Mouse (Mus musculus): Measurements from ENCODE around the gene Urm1.
"Not testable (repeated sequence)": the region's sequence is repeated elsewhere in the genome, so short reads cannot be mapped to it uniquely, and the experiment has no call there.

Urm1 gene

GRCm38 (mm10) chr2:29820025-29820817 is at the start of gene Urm1:
Gene Urm1 (plus strand): TSS chr2:29820075.
- in situ Hi-C loops (cut with MboI), result no loop called here

GRCm38 (mm10) chr2:29770162-29770561 is 49.7 kb upstream of the Urm1 start:
- in situ Hi-C loops (cut with MboI), result no loop called here

GRCm38 (mm10) chr2:29771611-29772461 is 48.0 kb upstream of the Urm1 start:
- in situ Hi-C loops (cut with MboI), result no loop called here

- in situ Hi-C loops (cut with MboI), result no loop called here
Measured at GRCm38 (mm10) chr2:29773323-29773722, 46.6 kb upstream of the Urm1 start.

GRCm38 (mm10) chr2:29781256-29781655 is 38.6 kb upstream of the Urm1 start:
- in situ Hi-C loops (cut with MboI), result not testable (repeated sequence)

GRCm38 (mm10) chr2:29784290-29784689 is 35.6 kb upstream of the Urm1 start:
- in situ Hi-C loops (cut with MboI), result no loop called here

- in situ Hi-C loops (cut with MboI), result no loop called here
Measured at GRCm38 (mm10) chr2:29787104-29787917, 32.6 kb upstream of the Urm1 start, which contains the start of gene Coq4. Gene Coq4 (plus strand): TSS chr2:29787493.

GRCm38 (mm10) chr2:29787937-29788681 is 31.8 kb upstream of the Urm1 start, which contains the start of gene Trub2:
Gene Trub2 (minus strand): TSS chr2:29788502.
- in situ Hi-C loops (cut with MboI), result no loop called here

- in situ Hi-C loops (cut with MboI), result no loop called here
Measured at GRCm38 (mm10) chr2:29792772-29793487, 26.9 kb upstream of the Urm1 start.

- in situ Hi-C loops (cut with MboI), result no loop called here
Measured at GRCm38 (mm10) chr2:29802075-29802826, 17.6 kb upstream of the Urm1 start, which contains the start of gene Slc27a4. Gene Slc27a4 (plus strand): TSS chr2:29802634.

GRCm38 (mm10) chr2:29802827-29803201 is 17.1 kb upstream of the Urm1 start:
- in situ Hi-C loops (cut with MboI), result no loop called here

- in situ Hi-C loops (cut with MboI), result no loop called here
Measured at GRCm38 (mm10) chr2:29803400-29803831, 16.5 kb upstream of the Urm1 start.

GRCm38 (mm10) chr2:29815678-29816371 is 4.0 kb upstream of the Urm1 start:
- in situ Hi-C loops (cut with MboI), result no loop called here

- in situ Hi-C loops (cut with MboI), result no loop called here
Measured at GRCm38 (mm10) chr2:29817426-29818232, 2.2 kb upstream of the Urm1 start.

GRCm38 (mm10) chr2:29819363-29819762 is 512 bp upstream of the Urm1 start:
- in situ Hi-C loops (cut with MboI), result no loop called here

GRCm38 (mm10) chr2:29826318-29826925 is 6.5 kb downstream of the Urm1 start:
- in situ Hi-C loops (cut with MboI), result no loop called here

GRCm38 (mm10) chr2:29826926-29827708 is 7.2 kb downstream of the Urm1 start:
- in situ Hi-C loops (cut with MboI), result no loop called here
